ENCODE assay signal across 22 mouse cellular contexts in the genomic region with DNA sequence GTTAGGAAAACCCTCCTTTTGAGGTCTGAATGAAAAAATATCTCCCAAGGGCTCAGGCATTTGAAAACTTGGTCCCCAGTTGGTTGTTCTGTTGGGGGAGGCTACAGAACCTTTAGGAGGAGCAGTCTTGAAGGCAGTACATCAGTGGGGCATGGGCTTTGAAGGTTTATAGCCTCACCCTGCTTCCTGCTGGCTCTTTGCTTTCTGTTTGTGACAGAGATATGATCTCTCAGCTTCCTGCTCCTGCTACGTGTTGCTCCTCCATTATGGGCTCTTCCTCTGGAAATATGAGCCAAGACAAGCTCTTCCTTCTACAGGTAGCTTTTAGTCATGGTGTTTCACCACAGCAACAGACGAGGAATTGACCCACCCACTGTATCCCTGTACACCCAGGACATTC. TPM values are rescaled to one million over a fixed set of nuclear protein-coding genes. Genes with fewer than 3 reads are reported as not detected.
DNase-seq lines count a peak whose midpoint lies in the region; ATAC-seq and TF ChIP-seq lines count a peak whose summit lies in the region.
"Had no signal": no experiment of that assay in that cellular context is flagged by ENCODE, and none has a peak within 500 bp of the region (broad histone marks: within the 10 kb centered on the region; RNA-seq: fewer than 3 reads in every experiment).

No protein-coding gene starts in this region.

- H3K36me3 ChIP-seq in lung, postnatal 0 days (ENCODE audit: insufficient read depth, low read length): no peaks in the 10 kb centered on the region
- H3K36me3 ChIP-seq in neural tube, embryonic 15.5 days: no peaks in the 10 kb centered on the region
- H3K36me3 ChIP-seq in forebrain, embryonic 13.5 days (ENCODE audit: poor library complexity, severe bottlenecking): no peaks in the 10 kb centered on the region
- H3K36me3 ChIP-seq: embryonic facial prominence, embryonic 15.5 days; forebrain, embryonic 15.5 days; heart, embryonic 12.5 days; hindbrain, embryonic 15.5 days; neural tube, embryonic 13.5 days had no signal

- DNase-seq in lung, postnatal 0 days (ENCODE audit: low spot score): no peak
- DNase-seq in lung, adult 18-20 months: no peak
- DNase-seq in induced T-regulatory cell, adult 2 months (ENCODE audit: low read depth): peak; percentile 66
- peak; percentile 58 for DNase-seq in thymus, postnatal 14 days
- no peak for DNase-seq in spleen, postnatal 4 days (ENCODE audit: low spot score in 2 of 2)
- DNase-seq: adrenal gland, postnatal 10 days; B cell, adult 2 months; cerebellum, adult 18-20 months; kidney, adult 9 months; kidney, postnatal 4 days; liver; liver, postnatal 0 days; right cerebral cortex, postnatal 25 days had no signal

- 17% methylated on average over 2 of the region's 2 CpGs for WGBS in lung, postnatal 0 days
- 48% methylated on average over 2 of the region's 2 CpGs for WGBS in neural tube, embryonic 15.5 days
- 63% methylated on average over 2 of the region's 2 CpGs for WGBS in forebrain, embryonic 13.5 days

- H3K27me3 ChIP-seq in lung, postnatal 0 days (replicated peaks; ENCODE audit: insufficient read depth, low read length): no peaks in the 10 kb centered on the region
- H3K27me3 ChIP-seq in neural tube, embryonic 15.5 days (replicated peaks): no peaks in the 10 kb centered on the region
- no peaks in the 10 kb centered on the region for H3K27me3 ChIP-seq in forebrain, embryonic 13.5 days
- H3K27me3 ChIP-seq: embryonic facial prominence, embryonic 15.5 days; forebrain, embryonic 15.5 days; heart, embryonic 12.5 days; hindbrain, embryonic 15.5 days; neural tube, embryonic 13.5 days had no signal

- no peak for TF ChIP-seq CTCF in lung, postnatal 0 days (IDR thresholded peaks at IDR 0.05)

- H3K4me3 ChIP-seq in lung, postnatal 0 days (ENCODE audit: low read depth, low read length): no peak overlapping the region
- H3K4me3 ChIP-seq in neural tube, embryonic 15.5 days (replicated peaks): no peak overlapping the region
- H3K4me3 ChIP-seq in forebrain, embryonic 13.5 days: no peak overlapping the region
- H3K4me3 ChIP-seq: embryonic facial prominence, embryonic 15.5 days; forebrain, embryonic 15.5 days; heart, embryonic 12.5 days; hindbrain, embryonic 15.5 days; neural tube, embryonic 13.5 days had no signal

- H3K9me3 ChIP-seq in lung, postnatal 0 days (ENCODE audit: low read length): no peaks in the 10 kb centered on the region
- no peaks in the 10 kb centered on the region for H3K9me3 ChIP-seq in neural tube, embryonic 15.5 days (replicated peaks)
- no peaks in the 10 kb centered on the region for H3K9me3 ChIP-seq in forebrain, embryonic 13.5 days (replicated peaks)
- H3K9me3 ChIP-seq: embryonic facial prominence, embryonic 15.5 days; forebrain, embryonic 15.5 days; heart, embryonic 12.5 days; hindbrain, embryonic 15.5 days; neural tube, embryonic 13.5 days had no signal

- no peak overlapping the region for H3K9ac ChIP-seq in lung, postnatal 0 days (replicated peaks; ENCODE audit: low read depth)
- no peak overlapping the region for H3K9ac ChIP-seq in neural tube, embryonic 15.5 days (replicated peaks)
- H3K9ac ChIP-seq in forebrain, embryonic 13.5 days: no peak overlapping the region
- H3K9ac ChIP-seq: embryonic facial prominence, embryonic 15.5 days; forebrain, embryonic 15.5 days; heart, embryonic 12.5 days; hindbrain, embryonic 15.5 days; liver, postnatal 0 days; neural tube, embryonic 13.5 days had no signal

- H3K4me2 ChIP-seq in lung, postnatal 0 days (replicated peaks; ENCODE audit: low read depth, low read length): no peak overlapping the region
- no peak overlapping the region for H3K4me2 ChIP-seq in neural tube, embryonic 15.5 days
- H3K4me2 ChIP-seq in forebrain, embryonic 13.5 days: no peak overlapping the region
- H3K4me2 ChIP-seq: embryonic facial prominence, embryonic 15.5 days; forebrain, embryonic 15.5 days; heart, embryonic 12.5 days; hindbrain, embryonic 15.5 days; neural tube, embryonic 13.5 days had no signal

- H3K27ac ChIP-seq in lung, postnatal 0 days (ENCODE audit: low read length): no peak overlapping the region
- no peak overlapping the region for H3K27ac ChIP-seq in neural tube, embryonic 15.5 days (replicated peaks)
- H3K27ac ChIP-seq in forebrain, embryonic 13.5 days: no peak overlapping the region
- H3K27ac ChIP-seq: embryonic facial prominence, embryonic 15.5 days; forebrain, embryonic 15.5 days; hindbrain, embryonic 15.5 days; neural tube, embryonic 13.5 days; stomach, postnatal 0 days had no signal

- no peaks in the 10 kb centered on the region for H3K4me1 ChIP-seq in lung, postnatal 0 days (ENCODE audit: insufficient read depth, low read depth, low read length)
- no peaks in the 10 kb centered on the region for H3K4me1 ChIP-seq in neural tube, embryonic 15.5 days
- no peaks in the 10 kb centered on the region for H3K4me1 ChIP-seq in forebrain, embryonic 13.5 days
- H3K4me1 ChIP-seq: embryonic facial prominence, embryonic 15.5 days; forebrain, embryonic 15.5 days; heart, embryonic 12.5 days; hindbrain, embryonic 15.5 days; neural tube, embryonic 13.5 days had no signal

- peak; percentile 37; the same call in 1 of the 2 replicates for ATAC-seq in lung, postnatal 0 days
- peak; percentile 93 for ATAC-seq in CD4-positive, CD25-positive, alpha-beta regulatory T cell, adult 4 months
- no peak for ATAC-seq in neural tube, embryonic 15.5 days (ENCODE audit: low FRiP score)
- no peak for ATAC-seq in forebrain, embryonic 13.5 days
- ATAC-seq: liver, postnatal 0 days had no signal

- no peak for TF ChIP-seq EP300 in lung, postnatal 0 days (IDR thresholded peaks at IDR 0.05)

RNA-seq across cellular contexts. Expression of a gene that starts 11.8 kb away (rescaled TPM):
- 26.9 and 31.3 TPM in 2 replicates for polyA plus RNA-seq in lung, postnatal 0 days (2015; fragmentation: Nextera tagmentation; extraction: Ambion mirVana)
- 10 to 100 TPM; 66.0 to 67.0 TPM for polyA plus RNA-seq in CD4-positive, CD25-positive, alpha-beta regulatory T cell, adult 4 months (2017; shearing (Covaris generic))
- 40.4 and 43.8 TPM in 2 replicates for polyA plus RNA-seq in neural tube, embryonic 15.5 days (2015; fragmentation: Nextera tagmentation; extraction: Ambion mirVana)
- polyA plus RNA-seq in forebrain, embryonic 13.5 days (2015; fragmentation: Nextera tagmentation; extraction: Ambion mirVana): 70.5 and 77.7 TPM in 2 replicates

Comparison
In these comparisons a context has a peak if more than half of its experiments do, and no peak if none do; other contexts are left out.
1. ATAC-seq: peak in lung, postnatal 0 days (single experiment) and CD4-positive, CD25-positive, alpha-beta regulatory T cell, adult 4 months (single experiment); none in neural tube, embryonic 15.5 days (single experiment) and forebrain, embryonic 13.5 days (single experiment).
2. DNase-seq: peak in induced T-regulatory cell, adult 2 months (single experiment) and thymus, postnatal 14 days (single experiment); none in lung, postnatal 0 days (single experiment), lung, adult 18-20 months (0 of 2) and spleen, postnatal 4 days (0 of 2).